ENCODE assay signal across 10 mouse cellular contexts in the genomic region with DNA sequence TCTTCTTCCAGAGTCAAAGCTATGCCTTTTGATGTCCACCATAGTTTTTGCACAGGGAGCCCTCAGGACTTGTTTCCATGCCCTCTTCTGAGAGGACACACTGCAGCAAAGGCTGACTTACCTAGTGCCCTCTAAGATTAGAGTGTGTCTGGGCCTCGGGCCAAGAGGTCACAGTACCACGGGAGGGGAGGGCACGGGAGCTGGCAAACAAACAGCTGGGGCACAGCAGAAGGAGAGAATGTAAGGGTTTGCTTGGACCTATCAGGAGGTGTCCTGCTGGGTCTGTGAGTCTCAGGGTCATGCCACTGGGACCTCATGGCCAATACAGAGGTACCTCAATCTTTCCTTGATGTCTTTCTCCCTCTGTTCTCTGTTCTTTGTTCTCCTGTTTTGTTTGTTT. TPM values are rescaled to one million over a fixed set of nuclear protein-coding genes. Genes with fewer than 3 reads are reported as not detected.
DNase-seq lines count a peak whose midpoint lies in the region; ATAC-seq and TF ChIP-seq lines count a peak whose summit lies in the region.
"Had no signal": no experiment of that assay in that cellular context is flagged by ENCODE, and none has a peak within 500 bp of the region (broad histone marks: within the 10 kb centered on the region; RNA-seq: fewer than 3 reads in every experiment).

No protein-coding gene starts in this region.

- peak; percentile 81 for ATAC-seq in megakaryocyte-erythroid progenitor cell, adult 5-6 weeks (replicated peaks; ENCODE audit: low FRiP score, low TSS enrichment, poor library complexity, severe bottlenecking)
- no peak for ATAC-seq in forebrain, embryonic 15.5 days (replicated peaks)

- H3K4me2 ChIP-seq in forebrain, embryonic 15.5 days (replicated peaks), result no peak overlapping the region
- H3K4me2 ChIP-seq: hindbrain, embryonic 15.5 days; midbrain, embryonic 12.5 days had no signal

- DNase-seq in layer of hippocampus, adult 2 months (ENCODE audit: low spot score in 2 of 2), result no peak
- no peak for DNase-seq in layer of hippocampus, postnatal 36 days
- peak; percentile 75 to 76 for DNase-seq in adrenal gland, postnatal 36 days
- DNase-seq in kidney, postnatal 10 days, result peak; percentile 86
- no peak for DNase-seq in cerebellum, adult 9-10 months
- no peak for DNase-seq in frontal cortex, postnatal 25 days (ENCODE audit: low spot score in 2 of 2)

- no peaks in the 10 kb centered on the region for H3K27me3 ChIP-seq in forebrain, embryonic 15.5 days
- H3K27me3 ChIP-seq: hindbrain, embryonic 15.5 days; midbrain, embryonic 12.5 days had no signal

- TF ChIP-seq CTCF in layer of hippocampus, adult 2 months (conservative IDR thresholded peaks at IDR 0.05), result no peak

- no peak overlapping the region for H3K4me3 ChIP-seq in layer of hippocampus, adult 2 months
- no peak overlapping the region for H3K4me3 ChIP-seq in forebrain, embryonic 15.5 days
- H3K4me3 ChIP-seq: hindbrain, embryonic 15.5 days; midbrain, embryonic 12.5 days had no signal

- no peaks in the 10 kb centered on the region; the same call in 1 of the 2 replicates for H3K36me3 ChIP-seq in forebrain, embryonic 15.5 days
- H3K36me3 ChIP-seq: hindbrain, embryonic 15.5 days had no signal

- H3K9ac ChIP-seq in forebrain, embryonic 15.5 days (replicated peaks), result no peak overlapping the region
- H3K9ac ChIP-seq: hindbrain, embryonic 15.5 days; midbrain, embryonic 12.5 days had no signal

- WGBS in forebrain, embryonic 15.5 days, result 21% methylated on average over 3 of the region's 3 CpGs

- H3K27ac ChIP-seq in layer of hippocampus, adult 2 months, result peak overlapping the region; percentile 79
- no peak overlapping the region for H3K27ac ChIP-seq in forebrain, embryonic 15.5 days (replicated peaks)
- H3K27ac ChIP-seq: hindbrain, embryonic 15.5 days; midbrain, embryonic 12.5 days had no signal

- no peaks in the 10 kb centered on the region for H3K9me3 ChIP-seq in forebrain, embryonic 15.5 days
- H3K9me3 ChIP-seq: hindbrain, embryonic 15.5 days had no signal

- peaks cover 51% of the 10 kb centered on the region for H3K4me1 ChIP-seq in forebrain, embryonic 15.5 days

RNA-seq across cellular contexts. Expression of a gene that starts 57.1 kb away (rescaled TPM):
- total RNA-seq in layer of hippocampus, adult 2 months (2021), result not detected
- not detected for total RNA-seq in layer of hippocampus, postnatal 36 days (2021)
- total RNA-seq in adrenal gland, postnatal 36 days (2021), result under 1 TPM in 1 of 2 experiments, not detected in 1; 0.50 TPM
- not detected in 2 replicates for total RNA-seq in megakaryocyte-erythroid progenitor cell, adult 5-6 weeks (2014; fragmentation: Nextera tagmentation)
- 0.47 and 1.1 TPM in 2 replicates for total RNA-seq in megakaryocyte-erythroid progenitor cell, adult 5-6 weeks (2017)
- 3.3 and 4.2 TPM in 2 replicates for polyA plus RNA-seq in forebrain, embryonic 15.5 days (2015; fragmentation: Nextera tagmentation; extraction: Ambion mirVana)

Comparison
In these comparisons a context has a peak if more than half of its experiments do, and no peak if none do; other contexts are left out.
1. DNase-seq: peak in adrenal gland, postnatal 36 days (2 of 2) and kidney, postnatal 10 days (single experiment); none in layer of hippocampus, adult 2 months (0 of 2), layer of hippocampus, postnatal 36 days (0 of 2), cerebellum, adult 9-10 months (single experiment) and frontal cortex, postnatal 25 days (0 of 2).